Mouse (Mus musculus) CH12.LX (cell line): ENCODE measurements at regions not wholly inside any gene's neighbourhood (a gene's known extent, or its start where the extent isn't known, plus 50 kb on each side); places are given as distances from the start of the nearest gene placed in this dataset.

Experiments
- CHD2 ChIP-seq: IDR thresholded peaks from 2 replicates; pipeline ENCODE4 v1.6.1; 2011; ENCODE audit warnings: low read length, improper control_type of control experiment
- E2F4 ChIP-seq: IDR thresholded peaks from 2 replicates; pipeline ENCODE4 v1.6.1; 2011; ENCODE audit warnings: low read depth, low read length, improper control_type of control experiment; ENCODE audit not compliant: insufficient replicate concordance
- EP300 ChIP-seq: IDR thresholded peaks from 2 replicates; pipeline ENCODE4 v1.6.1; 2011; ENCODE audit warnings: low read length, improper control_type of control experiment
- GABPA ChIP-seq: IDR thresholded peaks from 2 replicates; pipeline ENCODE4 v1.6.1; 2012; ENCODE audit warnings: low read depth, low read length, improper control_type of control experiment, inconsistent platforms; ENCODE audit not compliant: insufficient replicate concordance
- JUN ChIP-seq: IDR thresholded peaks from 2 replicates; pipeline ENCODE4 v1.6.1; 2011; ENCODE audit warnings: low read depth, mild to moderate bottlenecking, low read length, improper control_type of control experiment, moderate library complexity; ENCODE audit not compliant: insufficient read depth
- JUND ChIP-seq: conservative IDR thresholded peaks from 2 replicates; pipeline ENCODE4 v1.6.1; 2011; ENCODE audit warnings: low read depth, low read length, improper control_type of control experiment
- MEF2A ChIP-seq: IDR thresholded peaks from 2 replicates; pipeline ENCODE4 v1.6.1; 2014; ENCODE audit warnings: low read depth, mild to moderate bottlenecking, inconsistent platforms, low read length, improper control_type of control experiment, borderline replicate concordance
- MYC ChIP-seq: IDR thresholded peaks from 2 replicates; pipeline ENCODE4 v1.6.1; 2011; ENCODE audit warnings: low read depth, mild to moderate bottlenecking, improper control_type of control experiment, low read length
- POLR2A ChIP-seq: IDR thresholded peaks from 2 replicates; pipeline ENCODE4 v1.6.1; 2011; ENCODE audit warnings: low read depth, mild to moderate bottlenecking, improper control_type of control experiment, low read length
- TBP ChIP-seq: conservative IDR thresholded peaks from 2 replicates; pipeline ENCODE4 v1.6.1; 2011; ENCODE audit warnings: low read depth, low read length, improper control_type of control experiment
- USF2 ChIP-seq: conservative IDR thresholded peaks from 2 replicates; pipeline ENCODE4 v1.6.1; 2011; ENCODE audit warnings: low read depth, low read length, improper control_type of control experiment
- ZC3H11A ChIP-seq: IDR thresholded peaks from 2 replicates; pipeline ENCODE4 v1.6.1; 2012; ENCODE audit warnings: low read depth, mild to moderate bottlenecking, inconsistent platforms, low read length, improper control_type of control experiment
- ZMIZ1 ChIP-seq: IDR thresholded peaks from 2 replicates; pipeline ENCODE4 v1.6.1; 2012; ENCODE audit warnings: low read depth, mild to moderate bottlenecking, inconsistent platforms, low read length, improper control_type of control experiment
- ZNF384 ChIP-seq: IDR thresholded peaks from 2 replicates; pipeline ENCODE4 v1.6.1; 2012; ENCODE audit warnings: low read depth, low read length, improper control_type of control experiment, inconsistent platforms

- TF ChIP-seq ZC3H11A (no peak), CHD2 (no peak), ZMIZ1 (no peak), JUN (no peak), EP300 (no peak), ZNF384 (no peak), POLR2A (no peak), MYC (no peak), JUND (no peak), MEF2A (no peak), E2F4 (no peak), USF2 (no peak), GABPA (no peak), TBP (no peak)
Observed at GRCm38 (mm10) chr15:59783782-59784555, 232.4 kb downstream of the 4933412E24Rik start.
